Mouse (Mus musculus) layer of hippocampus, adult 2 months (tissue): ENCODE results near the gene Iqsec1. TPM values are rescaled to one million over a fixed set of nuclear protein-coding genes. Genes with fewer than 3 reads are reported as not detected.

ENCODE experiments used
- DNase-seq, 2 experiments: peaks; one replicate each; pipeline ENCODE4 v3.0.0; 2022; ENCODE audit warnings: low spot score in 2 of 2
- H3K27ac ChIP-seq: fragments of 200-600 bp; 2 replicates; pipeline ENCODE4 v1.8.1; 2022
- H3K4me3 ChIP-seq: fragments of 200-600 bp; 2 replicates; pipeline ENCODE4 v1.8.1; 2022; ENCODE audit warnings: mild to moderate bottlenecking
- CTCF ChIP-seq: fragments of 200-600 bp; conservative IDR thresholded peaks from 2 replicates; pipeline ENCODE4 v1.8.1; 2022; ENCODE audit warnings: antibody characterized with exemption, mild to moderate bottlenecking, moderate library complexity
- total RNA-seq, 2 experiments: library from RNA; stranded (reverse); gene quantifications; 2 replicates each; pipeline ENCODE4 v1.2.3; 2021

Iqsec1 gene
- total RNA-seq, 2 experiments from 2014 or later, result 250 to 270 TPM

DNA sequence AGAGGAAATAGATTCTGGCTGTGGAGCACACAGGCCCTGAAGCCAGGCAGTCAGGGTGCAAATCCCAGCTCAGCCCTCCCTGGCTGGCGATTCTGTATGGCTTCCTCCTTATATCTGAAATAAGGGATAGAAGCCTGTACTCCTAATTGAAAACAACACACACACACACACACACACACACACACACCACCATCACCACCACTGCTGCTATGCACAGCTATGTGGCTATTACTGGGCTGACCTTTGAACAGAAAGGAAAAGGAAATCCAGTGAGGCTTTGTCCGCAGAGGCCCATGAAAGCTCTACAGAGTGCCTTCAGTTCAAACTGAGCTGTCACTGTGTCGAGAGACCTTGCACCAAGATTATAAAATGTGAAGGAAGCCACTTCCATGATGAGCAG is 276.4 kb downstream of the Iqsec1 start:
- no peak overlapping the region for H3K4me3 ChIP-seq
- no peak for TF ChIP-seq CTCF
- DNase-seq, result no peak
- H3K27ac ChIP-seq, result peak overlapping the region; percentile 71

DNA sequence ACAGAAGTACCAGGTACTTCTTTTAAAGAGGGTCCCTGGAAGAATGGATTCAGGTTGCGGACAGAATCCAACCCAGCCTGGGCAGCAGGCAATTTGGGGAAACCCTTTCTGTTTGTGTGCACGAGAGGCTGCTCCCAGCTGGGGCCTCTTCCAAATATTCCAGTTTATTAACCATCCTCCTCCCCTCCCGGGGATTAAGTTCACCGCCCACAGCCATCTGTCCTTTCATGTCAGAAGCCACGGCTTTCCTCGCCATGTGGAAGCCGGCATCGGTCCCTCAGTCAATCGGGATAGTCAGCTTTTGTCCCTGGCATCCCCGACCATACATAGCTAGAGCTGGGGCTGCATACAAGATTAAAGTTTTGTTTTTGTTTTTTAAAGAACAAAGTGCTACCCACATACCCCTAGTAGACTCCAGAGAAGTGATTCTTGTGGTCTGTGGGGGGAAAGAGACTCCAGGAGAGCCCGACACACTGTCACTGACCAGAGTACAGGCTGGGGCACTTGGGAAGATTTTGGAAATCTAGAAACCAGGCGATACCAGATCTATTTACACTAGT is 276.9 kb downstream of the Iqsec1 start:
- Histone ChIP-seq H3K27ac (peak overlapping the region; percentile 71), H3K4me3 (no peak overlapping the region)
- no peak for TF ChIP-seq CTCF
- DNase-seq, result peak in 1 of 2 experiments; percentile 55

GRCm38 (mm10) chr6:90710778-90711177 is 277.7 kb downstream of the Iqsec1 start:
- Histone ChIP-seq H3K4me3 (no peak overlapping the region), H3K27ac (peak overlapping the region; percentile 71; the same call in 1 of the 2 replicates)
- DNase-seq, result no peak
- TF ChIP-seq CTCF, result no peak

DNA sequence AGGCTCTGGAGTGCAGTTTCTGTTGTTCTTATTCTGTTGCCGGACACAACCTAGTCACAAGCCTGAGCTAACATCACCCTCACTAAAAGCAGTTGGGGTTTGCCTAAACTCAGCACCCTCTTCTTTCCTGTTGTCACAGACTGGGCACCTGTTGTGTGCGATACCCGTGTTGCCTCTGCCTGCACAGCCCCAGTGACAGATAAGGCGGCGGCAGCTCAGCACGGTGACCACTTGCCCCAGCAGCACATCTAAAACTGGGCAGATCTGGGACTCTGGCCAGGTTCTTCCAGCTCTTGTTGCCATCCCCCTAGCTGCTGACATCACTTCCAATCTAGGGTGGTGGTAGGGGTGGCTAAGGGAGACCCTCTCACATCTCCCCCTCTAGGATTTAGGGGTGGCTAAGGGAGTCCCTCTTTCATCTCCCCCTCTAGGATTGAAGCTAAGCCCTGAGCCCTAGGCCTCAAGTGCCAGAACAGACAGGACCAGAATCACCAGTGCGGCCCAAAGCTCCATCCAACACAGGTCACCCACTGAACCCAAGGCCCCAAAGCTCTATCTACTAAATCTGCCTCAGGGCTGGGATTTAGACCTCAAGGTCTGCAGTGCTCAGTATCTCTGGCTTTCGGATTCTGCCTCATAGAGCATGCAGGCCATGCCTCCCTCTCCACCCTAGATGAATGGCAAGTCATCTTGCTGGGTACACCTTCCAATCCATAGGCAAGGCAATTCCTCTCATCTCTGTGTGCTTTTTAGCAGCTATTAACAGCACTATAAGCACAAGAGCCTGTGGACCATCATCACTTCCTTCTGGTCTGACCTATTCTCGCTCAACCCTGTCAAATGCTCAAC is 278.3 kb downstream of the Iqsec1 start:
- no peak for TF ChIP-seq CTCF
- no peak overlapping the region for H3K27ac ChIP-seq
- H3K4me3 ChIP-seq, result no peak overlapping the region
- no peak for DNase-seq

DNA sequence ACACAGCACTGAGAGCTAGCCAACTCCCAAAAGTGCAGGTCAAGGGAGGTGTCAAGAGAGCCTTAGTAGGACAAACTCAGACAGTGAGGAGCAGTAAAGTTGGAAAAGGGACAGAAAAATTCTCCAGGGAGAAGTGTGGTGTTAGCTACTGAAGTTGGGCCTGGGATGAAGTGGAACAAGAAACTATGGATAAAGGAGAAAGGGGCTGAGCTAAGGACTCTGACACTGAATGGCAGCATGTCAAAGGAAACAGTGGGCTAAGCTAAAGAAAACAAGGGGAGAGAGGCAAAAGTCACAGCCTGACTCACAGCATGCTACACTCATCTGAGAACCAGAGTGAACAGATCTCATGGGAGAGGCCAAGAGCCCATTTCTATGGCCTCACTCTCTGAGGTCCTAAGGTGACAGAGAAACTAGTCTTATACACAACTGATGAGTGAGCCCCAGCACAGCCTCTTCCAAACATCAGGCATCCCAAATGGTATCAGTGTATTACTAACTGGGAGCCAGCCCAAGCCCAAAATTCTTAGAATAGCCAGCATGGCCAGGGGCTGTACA is 280.3 kb downstream of the Iqsec1 start:
- no peak for DNase-seq
- TF ChIP-seq CTCF, result no peak
- H3K4me3 ChIP-seq, result no peak overlapping the region
- H3K27ac ChIP-seq, result peak overlapping the region; percentile 82; the same call in 1 of the 2 replicates

DNA sequence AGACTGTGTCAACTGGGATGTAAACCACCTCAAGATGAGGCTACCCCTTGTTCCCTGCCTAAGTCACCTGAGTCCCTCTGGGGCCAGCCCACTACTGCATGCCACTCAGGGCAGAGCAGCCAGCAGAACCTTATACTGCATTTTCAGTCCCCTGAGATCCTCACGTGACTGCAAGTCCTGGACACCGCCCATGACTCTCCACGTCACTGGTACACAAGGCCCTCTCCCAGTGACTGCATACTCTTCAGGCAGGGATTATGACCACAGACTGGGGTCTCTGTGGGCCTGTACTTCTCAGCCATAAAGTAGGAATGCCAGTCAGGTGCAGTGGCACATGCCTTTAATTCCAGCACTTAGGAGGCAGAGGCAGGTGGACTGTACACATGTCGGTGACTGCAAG is 281.3 kb downstream of the Iqsec1 start:
- peak overlapping the region; percentile 82 for H3K27ac ChIP-seq
- no peak for DNase-seq
- no peak for TF ChIP-seq CTCF
- H3K4me3 ChIP-seq, result no peak overlapping the region

GRCm38 (mm10) chr6:90706490-90706889 is 282.0 kb downstream of the Iqsec1 start:
- peak overlapping the region; percentile 82 for H3K27ac ChIP-seq
- peak; percentile 49 for TF ChIP-seq CTCF
- no peak overlapping the region for H3K4me3 ChIP-seq
- DNase-seq, result peak; percentile 50 to 69

GRCm38 (mm10) chr6:90705738-90706137 is 282.7 kb downstream of the Iqsec1 start:
- Histone ChIP-seq H3K27ac (peak overlapping the region; percentile 82), H3K4me3 (no peak overlapping the region)
- no peak for DNase-seq
- peak; percentile 46 for TF ChIP-seq CTCF

DNA sequence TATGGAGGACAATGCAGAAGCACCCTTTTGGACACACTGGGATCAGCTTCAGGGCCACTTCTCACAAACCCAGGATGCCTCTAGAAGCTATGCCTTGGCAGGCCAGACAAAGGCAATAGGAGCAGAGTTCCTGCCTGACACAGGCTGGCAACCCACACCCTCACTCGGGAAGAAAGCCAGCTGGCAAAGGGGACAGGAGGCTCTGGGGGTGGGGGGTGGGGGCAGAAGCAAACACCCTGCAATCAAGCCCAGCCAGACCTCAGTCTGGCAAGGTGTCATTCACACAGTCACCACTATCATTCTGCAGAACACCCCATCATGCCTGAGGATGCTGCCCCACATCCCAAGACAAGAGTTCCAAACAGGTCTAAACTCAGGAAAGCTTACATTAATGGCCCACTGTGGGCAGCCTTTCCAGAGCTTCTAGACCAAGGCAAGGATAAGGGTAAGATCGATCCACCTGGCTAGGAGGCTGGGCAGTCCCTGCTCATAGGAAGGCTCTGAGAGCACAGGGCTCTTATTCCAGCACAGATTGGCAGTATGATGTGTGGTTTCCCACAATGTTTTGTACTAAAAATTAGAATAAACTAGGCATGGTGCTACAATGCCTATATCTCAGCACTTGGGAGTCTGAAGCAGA is 283.7 kb downstream of the Iqsec1 start:
- peak; percentile 60 to 68 for DNase-seq
- H3K27ac ChIP-seq, result peak overlapping the region; percentile 82

GRCm38 (mm10) chr6:90703782-90704181 is 284.7 kb downstream of the Iqsec1 start:
- no peak for DNase-seq
- no peak for TF ChIP-seq CTCF
- Histone ChIP-seq H3K27ac (peak overlapping the region; percentile 82), H3K4me3 (no peak overlapping the region)

More for the DNA sequence above, 283.7 kb downstream of the Iqsec1 start:
- TF ChIP-seq CTCF, result peak; percentile 49
- H3K4me3 ChIP-seq, result no peak overlapping the region

DNA sequence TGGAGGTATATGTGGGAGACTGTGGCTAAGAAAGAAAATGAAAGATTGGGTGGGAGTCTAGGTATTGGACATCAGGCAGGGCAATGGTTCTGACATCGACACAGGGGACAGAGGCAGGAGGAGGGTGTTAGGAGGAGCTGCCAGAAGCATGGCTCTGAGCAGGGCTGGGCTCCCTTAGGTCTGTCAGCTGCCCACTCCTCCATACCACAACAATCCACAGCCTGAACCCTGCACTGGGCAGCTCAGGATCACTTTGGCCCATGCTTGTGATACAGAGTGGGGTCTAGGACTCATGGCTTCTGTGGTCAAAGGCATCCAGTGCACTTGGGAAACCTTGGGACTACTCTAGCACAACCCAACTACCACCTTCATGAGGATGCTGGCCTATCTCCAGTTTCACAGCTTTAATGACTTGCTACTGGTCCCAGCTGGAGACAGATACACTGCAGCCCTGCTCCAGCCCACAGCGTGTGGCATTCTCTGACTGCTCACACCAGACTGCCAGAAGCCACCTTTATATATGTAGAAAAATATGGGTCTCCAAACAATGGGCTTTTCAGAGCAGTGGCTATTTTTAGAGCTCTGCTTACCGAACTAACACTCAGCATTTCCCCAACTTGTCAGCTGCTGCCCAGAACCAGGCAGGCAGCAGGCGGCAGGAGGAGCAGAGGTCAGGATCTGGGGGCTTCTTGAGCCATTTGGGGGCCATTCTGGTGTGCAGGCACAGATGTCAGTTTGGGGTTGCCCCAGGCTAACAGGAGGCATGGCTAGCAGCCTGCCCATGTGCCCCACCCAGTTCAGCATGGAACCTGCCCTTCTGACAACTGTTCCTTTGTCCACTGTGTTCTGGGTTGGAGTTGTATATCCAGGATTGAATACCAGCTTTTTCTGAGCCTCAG is 285.4 kb downstream of the Iqsec1 start:
- no peak for TF ChIP-seq CTCF
- DNase-seq, result no peak
- H3K4me3 ChIP-seq, result no peak overlapping the region
- peak overlapping the region; percentile 82 for H3K27ac ChIP-seq

GRCm38 (mm10) chr6:90702197-90702596 is 286.3 kb downstream of the Iqsec1 start:
- TF ChIP-seq CTCF, result no peak
- Histone ChIP-seq H3K27ac (peak overlapping the region; percentile 82), H3K4me3 (no peak overlapping the region)
- no peak for DNase-seq
